Mouse (Mus musculus): Measurements from ENCODE around the gene Pkn1. TPM values are rescaled to one million over a fixed set of nuclear protein-coding genes. Genes with fewer than 3 reads are reported as not detected.

Gene Pkn1
- total RNA-seq, 1 experiment from 2014 or later = 125 TPM

DNA sequence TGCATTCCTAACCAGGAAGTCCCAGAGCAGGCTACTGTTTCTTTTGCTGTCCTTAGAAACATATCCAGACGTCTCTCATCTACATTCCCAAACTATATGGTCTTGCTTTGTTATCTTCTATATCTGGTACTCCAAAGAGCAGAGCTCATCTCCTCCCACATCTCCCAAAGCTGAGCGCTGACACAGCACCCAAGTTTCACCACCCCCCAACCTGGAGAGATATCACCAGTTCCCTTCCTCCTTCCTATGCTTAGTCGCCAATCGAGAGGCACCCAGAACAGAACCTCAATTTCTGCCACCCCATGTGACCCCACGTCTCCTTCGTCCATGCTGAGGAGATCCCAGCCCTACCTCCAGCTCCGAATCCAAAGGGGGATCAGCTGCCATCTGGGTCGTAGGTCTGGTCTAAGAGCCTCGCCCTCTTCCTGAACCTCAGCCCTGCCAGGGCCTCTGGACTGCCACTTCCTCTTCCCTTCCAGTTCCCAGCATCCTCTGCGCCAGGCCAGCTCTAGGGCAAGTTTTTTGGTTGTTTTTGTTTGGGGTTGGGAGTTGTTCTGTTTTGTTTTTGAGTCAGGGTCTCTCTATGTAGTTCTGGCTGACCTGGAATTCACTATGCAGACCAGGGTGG lies 5.3 kb downstream of the Pkn1 start:
- DNase-seq = peak; percentile 50

DNA sequence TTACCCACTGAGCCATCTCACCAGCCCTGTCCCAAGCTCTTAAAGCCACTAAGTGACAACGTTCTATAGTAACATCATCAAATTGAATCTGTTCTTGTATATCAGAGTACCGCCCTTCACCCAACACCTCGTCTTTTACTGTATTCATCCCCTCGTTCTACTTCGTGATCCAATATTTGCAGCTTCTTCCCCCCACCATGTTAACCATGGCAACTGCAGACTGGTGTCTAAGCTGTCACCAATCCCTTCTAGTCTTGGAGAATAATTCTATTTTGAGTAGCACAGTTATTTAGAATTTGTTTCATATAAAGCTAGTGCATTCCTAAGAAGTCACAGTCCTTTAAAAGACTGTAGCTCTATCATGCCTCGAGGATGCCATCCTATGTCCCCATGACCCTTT lies 9.7 kb downstream of the Pkn1 start:
- no peak for DNase-seq

DNA sequence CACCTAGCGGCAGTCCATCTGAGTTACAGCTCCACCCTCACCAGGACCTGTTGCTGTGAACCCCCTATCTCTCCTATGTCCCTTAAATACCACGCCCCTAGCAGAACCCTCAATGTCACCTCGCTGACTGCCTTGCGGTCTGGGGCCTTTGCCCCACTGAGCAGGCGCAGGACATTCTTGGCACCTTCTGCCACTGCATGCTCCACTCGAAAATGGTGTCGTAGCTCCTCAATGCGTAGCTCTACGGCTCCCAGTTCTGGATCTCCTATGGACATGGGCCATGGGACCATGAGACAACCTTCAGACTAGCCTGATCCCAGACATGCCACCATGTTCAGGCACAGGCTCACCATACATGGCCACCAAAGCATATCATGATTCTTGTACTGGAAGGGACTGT lies 14.5 kb downstream of the Pkn1 start:
- DNase-seq = no peak

DNA sequence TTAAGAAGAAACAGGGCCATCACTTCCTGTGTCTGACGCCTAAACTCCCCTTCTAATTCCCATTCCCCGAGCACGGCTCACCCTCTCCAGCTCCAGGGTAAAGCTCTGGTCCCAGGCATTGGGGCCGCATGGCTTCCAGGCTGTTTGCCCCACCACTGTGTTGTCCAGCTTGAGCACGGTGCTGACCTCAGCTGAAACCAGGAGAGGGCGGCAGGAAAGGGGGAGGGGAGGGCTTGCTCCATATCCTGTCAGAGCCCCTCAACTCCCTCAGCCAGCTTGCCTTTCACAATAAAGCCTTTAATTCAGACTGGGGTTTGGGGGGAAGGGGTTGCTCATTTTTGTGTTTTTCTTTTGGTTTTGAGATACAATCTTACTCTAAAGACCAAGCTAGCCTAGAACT lies 17.9 kb downstream of the Pkn1 start:
- DNase-seq = no peak

DNA sequence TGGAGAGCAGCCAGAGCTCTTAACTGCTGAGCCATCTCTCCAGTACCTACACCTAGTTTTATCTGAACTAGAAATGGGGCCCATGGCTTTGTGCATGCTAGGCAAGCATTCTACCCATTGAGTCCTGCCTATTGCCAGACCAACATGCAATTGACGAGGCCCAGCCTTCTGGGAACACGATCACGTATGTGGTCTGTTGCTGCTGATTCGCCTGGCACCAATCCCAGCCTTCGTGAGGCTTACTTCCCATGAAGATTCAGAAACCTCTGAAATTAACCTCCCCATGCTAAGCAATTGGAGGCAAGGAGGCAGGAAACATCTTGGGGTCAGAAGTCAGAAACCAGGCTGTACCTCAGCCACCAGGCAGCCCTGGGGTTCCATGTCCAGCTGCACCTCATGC lies 18.4 kb downstream of the Pkn1 start:
- no peak for DNase-seq

DNA sequence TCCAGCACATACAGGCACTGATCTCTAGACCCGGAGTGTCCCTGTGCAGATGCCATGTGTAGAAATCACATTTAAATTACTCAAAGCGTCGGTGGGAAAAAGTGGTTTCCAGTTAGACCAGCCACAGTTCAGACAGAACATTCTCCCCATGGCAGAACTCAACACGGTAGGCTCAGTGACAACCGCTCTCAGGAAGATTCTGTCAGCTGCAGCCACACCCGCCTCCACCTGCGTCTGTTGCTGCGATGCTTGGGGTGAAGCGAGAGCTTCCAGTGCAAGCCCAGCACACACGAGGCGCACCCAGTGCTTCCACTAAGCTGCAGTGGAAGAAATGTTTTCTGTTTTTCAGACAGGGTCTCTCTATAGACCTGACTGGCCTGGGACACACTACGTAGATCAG lies 19.1 kb downstream of the Pkn1 start:
- no peak for DNase-seq

DNA sequence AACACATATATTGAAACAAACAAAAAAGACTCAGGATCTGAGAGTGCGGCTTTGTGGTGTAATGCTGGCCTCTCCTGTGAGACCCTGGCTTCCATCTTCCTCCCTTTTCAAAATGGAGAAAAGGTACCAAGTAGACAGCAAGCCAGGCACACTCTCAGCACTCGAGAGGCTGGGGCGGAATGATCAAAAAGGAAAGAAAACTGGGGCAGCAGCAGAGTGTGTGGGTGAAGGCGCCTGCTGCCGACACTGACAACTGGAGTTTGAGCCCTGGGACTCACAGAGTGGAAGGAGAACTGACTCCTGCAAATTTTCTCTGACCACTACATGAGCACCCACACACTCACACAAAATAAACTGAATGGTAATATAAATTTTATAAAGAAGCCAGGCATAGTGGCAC lies 24.5 kb downstream of the Pkn1 start:
- DNase-seq = no peak

DNA sequence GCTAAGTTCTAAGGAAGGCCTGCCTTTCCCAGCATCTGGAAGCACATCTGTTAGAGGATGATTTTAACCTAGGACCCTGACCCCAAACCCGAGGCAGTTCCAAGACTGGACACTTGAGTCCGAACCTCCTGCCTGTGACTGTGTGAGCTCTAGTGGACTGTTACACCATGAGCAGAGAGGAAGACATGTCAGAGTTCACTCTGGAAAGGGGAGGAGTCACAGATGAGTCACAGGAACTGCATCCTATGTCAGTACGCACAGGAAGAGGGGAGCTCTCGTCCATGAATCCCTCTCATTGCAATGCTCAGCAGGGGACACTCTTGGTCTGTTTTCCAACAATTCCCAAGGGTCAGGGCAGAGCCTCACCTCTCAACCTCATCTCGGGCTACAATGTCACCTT lies 26.0 kb downstream of the Pkn1 start:
- DNase-seq = no peak

DNA sequence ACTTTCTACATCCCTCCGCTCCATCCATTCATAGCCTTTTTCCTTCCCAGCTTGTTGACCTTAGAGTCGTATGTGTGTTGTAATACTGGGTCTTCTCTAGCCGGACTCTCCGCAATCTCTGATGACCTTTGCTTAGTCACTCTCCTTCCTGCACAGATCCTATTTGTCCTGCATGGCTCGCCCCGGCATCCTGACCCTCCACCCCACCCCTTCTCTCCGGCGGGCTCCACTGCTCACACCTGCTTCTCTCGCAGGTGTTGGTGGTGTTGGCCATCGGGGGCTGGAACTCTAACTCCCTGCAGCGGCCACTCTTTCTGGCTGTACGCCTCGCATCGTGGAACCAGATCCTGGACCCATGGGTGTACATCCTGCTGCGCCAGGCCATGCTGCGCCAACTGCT lies 30.0 kb downstream of the Pkn1 start:
- DNase-seq = peak; percentile 54

DNA sequence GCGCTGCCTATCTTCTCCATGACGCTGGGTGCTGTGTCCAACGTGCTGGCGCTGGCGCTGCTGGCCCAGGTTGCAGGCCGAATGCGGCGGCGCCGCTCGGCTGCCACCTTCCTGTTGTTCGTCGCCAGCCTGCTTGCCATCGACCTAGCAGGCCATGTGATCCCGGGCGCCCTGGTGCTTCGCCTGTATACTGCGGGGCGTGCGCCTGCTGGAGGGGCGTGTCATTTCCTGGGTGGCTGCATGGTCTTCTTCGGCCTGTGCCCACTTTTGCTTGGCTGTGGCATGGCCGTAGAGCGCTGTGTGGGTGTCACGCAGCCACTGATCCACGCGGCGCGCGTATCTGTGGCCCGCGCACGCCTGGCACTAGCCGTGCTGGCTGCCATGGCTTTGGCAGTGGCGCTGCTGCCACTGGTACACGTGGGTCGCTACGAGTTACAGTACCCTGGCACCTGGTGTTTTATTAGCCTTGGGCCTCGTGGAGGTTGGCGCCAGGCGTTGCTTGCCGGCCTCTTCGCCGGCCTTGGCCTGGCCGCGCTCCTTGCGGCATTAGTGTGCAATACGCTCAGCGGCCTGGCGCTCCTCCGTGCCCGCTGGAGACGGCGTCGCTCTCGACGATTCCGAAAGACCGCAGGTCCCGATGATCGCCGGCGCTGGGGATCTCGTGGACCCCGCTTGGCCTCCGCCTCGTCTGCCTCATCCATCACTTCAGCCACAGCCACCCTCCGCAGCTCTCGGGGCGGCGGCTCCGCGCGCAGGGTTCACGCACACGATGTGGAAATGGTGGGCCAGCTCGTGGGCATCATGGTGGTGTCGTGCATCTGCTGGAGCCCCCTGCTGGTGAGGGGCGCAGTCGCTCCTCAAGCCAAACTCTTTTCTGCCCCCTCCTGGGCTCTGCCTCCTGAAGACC lies 30.7 kb downstream of the Pkn1 start:
- peak; percentile 78 for DNase-seq

DNA sequence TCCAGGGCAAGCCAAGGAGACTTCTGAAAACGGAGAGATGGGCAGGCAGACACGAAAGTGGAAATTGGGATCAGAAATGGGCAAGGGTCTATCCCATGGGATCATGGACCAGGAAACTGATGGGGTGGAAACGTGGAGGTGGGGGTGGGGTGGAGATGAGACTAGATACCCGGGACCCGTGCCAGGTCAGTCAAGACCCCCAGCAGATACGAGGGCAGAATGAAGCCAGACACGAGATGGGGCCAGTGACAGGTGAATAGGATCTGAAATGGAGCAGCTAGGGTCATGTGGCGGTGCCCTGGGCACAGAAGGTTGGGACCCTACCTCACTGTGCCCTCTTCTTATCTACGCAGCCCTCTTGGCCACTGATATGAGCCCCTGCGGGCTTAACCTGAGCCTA lies 31.5 kb downstream of the Pkn1 start:
- no peak for DNase-seq

DNA sequence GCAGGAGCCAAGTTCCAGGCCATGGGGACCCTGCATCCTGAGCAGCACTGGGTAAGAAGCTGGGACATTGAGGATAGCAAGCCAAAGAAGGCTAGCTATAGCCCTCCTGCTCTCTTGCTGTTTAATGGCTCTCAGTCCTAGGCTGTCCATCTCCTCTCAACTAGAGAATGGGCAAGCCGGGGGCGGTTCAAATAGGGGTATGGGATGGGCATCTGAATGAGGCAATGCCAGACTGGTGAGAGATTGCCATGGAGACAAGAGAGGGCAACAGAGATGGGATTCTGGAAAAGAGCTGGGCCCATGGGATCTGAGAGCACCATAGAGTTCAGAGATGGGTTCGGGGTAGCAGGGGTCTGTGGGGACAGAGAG lies 32.1 kb downstream of the Pkn1 start:
- no peak for DNase-seq

DNA sequence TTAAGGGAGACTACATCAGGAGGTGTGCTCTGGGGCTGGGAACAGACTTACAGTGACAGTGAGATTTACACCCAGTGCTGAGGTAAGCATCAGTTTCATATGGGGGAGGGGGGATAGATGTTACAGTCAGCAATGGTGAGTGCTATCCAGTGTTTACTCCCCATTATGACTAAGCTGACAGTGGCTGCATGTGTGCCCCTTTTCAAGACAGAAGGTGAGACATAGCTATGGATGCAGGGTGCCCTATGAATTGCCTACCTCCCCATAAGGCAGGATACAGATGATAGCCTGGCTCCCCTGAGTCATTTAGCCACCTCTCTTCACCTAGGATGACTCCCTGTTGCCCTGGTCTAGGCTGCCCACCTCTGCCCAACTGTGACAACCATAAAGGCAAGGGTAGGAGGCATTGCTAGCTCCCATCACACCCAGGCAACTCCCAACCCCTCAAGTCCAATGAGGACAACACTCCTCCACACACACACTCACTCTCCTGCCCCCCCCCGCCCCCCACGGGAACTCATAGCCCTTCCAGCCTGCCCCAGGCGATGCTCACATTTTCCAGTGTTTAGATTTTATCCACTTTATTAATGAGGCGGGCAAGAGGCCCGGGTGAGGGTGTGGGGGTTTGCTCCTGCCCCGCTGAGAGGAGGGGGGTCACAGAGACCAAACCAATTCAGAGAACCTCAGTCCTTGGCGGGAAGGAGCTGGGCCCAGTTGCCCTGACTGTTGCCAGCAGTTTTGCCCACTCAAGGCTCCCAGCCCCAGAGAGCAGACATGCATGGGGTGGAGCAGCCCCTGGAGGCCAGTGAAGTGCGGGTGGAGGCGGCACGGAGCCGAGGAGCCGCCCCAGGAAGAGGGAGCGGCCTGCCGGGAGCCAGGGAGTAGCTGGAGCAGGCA lies 32.8 kb downstream of the Pkn1 start, which contains the start of gene Ptger1:
TSS of gene Ptger1 (plus strand) at position 710 of the 897 bp plus-strand sequence.
- DNase-seq = peak; percentile 73

DNA sequence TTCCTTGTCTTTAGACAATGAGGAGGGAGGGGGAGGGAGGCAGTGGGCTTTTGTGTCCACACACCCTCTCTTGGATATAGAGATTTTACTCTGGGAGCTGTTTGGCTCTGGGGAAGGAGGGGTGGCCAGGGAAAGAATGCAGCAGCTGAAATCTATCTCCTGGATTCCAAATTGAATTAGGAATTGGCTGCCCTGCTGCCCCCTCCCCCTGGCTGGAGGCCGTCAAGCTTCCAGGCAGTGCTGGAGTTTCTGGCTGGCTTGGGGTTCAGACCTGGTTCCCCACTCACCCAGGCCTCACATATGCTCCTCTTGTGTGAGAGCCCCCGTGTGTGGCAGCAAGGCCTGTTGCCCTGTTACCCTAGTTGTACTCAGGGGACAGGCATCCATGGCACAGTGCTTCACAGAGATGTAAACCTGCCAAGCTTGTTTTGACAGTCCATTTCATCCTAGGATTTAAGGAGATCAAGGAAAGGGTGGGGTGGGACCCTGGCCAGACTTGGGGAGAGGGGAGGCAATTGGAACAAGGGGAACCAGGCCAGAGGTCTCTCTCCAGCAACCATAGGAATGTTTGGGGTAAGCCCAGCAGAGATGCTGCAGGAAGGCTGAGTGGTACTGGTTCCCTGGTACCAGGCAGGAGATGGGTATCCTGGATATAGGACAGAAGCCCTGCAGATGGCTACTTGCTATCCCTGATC lies 33.9 kb downstream of the Pkn1 start:
- no peak for DNase-seq

DNA sequence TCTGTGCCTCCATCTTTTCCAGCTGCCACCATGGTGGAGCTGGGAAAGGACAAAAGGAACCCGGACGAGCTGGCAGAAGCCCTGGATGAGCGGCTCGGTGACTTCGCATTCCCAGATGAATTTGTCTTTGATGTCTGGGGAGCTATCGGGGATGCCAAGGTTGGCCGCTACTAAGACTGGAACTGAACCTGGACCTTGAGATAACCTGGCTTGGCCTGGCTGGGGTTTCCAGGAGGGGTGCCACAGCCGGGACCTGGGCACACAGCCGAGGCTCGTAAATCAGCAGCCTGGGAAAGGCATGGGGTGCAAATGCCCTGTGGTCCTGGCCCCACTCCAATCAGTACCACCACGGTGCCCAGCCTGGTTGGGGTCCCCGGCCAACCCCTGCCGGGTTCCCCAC lies 34.9 kb downstream of the Pkn1 start:
- DNase-seq = peak; percentile 64

DNA sequence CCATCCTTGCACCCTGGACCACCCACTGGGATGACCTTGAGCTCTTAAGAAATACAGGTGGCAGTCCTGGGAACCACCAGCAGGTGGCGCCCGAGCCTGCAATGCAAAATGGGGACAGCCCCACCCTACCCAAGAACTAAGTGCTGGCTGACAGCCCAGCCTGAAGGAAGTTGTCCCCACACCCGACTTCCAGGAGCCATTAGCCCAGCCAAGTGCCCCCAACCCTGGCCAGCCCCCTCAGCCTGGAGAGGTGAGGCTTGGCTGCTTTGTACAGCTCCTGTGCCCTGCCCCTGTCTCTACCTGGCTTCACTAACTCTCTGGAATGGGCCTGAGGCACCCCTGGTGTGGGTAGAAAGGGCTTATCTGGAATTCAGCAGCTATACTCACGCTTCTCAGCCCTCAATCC lies 36.6 kb downstream of the Pkn1 start:
- DNase-seq = peak; percentile 93

DNA sequence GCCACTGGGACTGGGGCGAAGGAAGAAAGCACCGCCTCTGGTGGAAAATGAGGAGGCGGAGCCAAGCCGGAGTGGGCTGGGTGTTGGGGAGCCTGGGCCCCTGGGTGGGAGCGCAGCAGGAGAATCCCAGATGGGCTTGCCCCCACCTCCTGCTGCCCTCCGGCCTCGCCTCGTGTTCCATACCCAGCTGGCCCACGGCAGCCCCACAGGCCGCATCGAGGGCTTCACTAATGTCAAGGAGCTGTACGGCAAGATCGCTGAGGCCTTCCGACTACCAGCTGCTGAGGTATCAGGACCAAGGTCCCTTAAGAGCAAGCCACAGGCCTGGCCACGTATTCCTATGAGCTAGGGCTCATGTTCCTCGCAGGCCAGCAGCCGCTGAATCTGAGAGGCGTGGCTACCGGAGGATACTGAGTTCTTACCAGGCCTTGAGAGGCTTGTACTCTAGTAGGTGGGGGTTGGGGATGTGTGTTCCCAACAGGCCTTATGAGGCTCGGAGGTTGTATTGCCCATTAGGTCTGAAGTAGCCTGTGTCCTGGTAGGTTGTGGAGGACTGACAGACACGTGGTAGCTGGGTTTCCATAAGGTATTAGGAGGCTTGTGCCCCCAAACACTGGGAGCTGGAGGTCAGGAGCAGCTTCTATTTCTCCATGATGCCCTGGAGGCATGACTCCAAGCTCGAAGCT lies 37.8 kb downstream of the Pkn1 start:
- no peak for DNase-seq

DNA sequence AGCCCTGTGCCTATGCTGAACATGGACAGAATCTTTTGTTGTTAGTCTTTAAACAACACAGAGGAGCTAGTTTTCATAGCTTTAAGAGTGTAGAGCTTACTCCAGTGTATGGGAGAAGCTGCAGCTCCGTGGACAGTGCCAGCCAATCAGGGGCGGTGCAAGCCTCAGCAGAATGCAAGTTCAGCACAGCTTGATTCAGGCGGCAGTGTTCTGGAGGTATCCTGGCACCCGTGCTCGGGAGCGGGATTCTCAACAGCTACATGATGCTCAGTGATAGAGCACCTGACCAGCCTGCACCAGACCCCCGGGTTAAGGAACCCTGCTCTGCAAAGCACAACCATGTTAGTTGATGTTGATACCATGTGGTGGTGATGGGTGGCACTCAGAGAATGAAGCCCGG lies 38.4 kb downstream of the Pkn1 start:
- DNase-seq = no peak

DNA sequence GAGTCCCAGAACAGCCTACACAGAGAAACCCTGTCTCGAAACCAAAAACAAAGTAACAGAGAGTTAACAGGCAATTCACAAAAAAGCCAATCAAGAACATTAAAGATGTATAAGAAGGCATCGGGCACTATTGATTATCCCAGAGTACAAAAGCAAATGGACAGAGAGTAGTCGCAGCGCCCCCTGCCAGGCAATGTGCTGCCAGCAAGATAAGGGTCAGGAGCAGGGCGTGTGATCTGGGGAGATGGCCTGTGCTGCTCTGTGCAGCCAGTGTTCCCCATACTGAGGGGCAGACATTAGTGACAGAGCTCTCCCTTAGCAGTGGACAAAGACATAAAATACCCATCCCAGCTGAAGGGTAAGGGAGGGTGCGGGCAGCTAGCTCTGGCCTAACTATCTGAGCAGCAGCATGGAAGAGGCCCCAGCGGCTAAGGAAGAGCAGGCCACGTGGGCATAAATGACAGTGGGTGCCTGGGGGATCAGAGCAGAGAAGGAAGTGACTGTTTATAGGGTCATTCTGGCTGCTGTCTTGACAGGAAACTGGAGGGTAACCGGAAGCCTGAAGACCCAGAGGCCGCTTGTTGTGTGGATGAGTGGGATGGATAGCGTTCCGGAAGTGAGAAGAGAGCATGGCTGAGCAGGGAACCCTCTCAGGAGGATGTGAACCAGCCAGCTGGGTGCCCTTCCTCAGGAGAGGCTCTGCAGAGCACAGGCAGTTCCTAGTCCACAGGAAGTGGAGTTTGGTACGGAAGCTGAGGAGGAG lies 42.3 kb downstream of the Pkn1 start:
- DNase-seq = peak; percentile 51

DNA sequence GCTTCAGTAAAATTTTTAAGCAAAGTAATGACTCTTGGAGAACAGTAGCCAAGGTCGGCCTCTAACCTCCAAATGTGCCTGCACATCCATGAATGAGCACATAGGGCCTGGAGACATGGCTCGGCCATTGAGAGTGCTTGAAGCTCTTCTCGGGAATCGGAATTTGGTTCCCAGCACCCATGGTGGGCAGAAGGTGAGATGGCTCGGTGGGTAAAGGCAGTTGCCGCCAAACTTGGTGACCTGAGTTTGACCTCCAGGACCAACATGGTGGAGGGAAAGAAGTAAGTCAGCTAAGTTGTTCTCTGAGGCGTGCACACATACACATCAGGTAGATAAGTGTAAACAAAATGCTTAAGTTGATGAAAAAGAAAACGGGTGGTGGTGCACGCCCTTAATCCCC lies 42.9 kb downstream of the Pkn1 start:
- DNase-seq = no peak

DNA sequence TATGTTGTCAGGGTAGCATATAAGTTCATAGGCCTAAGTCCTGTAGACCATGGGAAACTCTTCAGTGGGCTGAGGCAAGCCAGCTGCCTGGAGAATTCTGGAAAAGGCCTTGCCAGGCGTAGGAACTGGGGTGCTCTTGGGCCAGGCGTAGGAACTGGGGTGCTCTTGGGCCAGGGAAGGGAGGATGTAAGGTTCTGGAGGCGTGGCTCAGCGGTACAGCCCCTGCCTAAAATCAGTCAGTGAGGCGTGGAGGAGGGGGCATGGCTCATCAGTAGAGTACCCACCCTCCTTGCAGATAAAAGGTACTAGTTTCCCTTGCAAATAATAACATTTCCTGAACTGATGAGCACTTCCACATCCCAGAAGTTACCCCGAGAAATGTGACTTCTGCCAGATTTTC lies 44.3 kb downstream of the Pkn1 start:
- DNase-seq = no peak
